Mouse (Mus musculus): ENCODE data around the gene 4933430I17Rik. TPM values are rescaled to one million over a fixed set of nuclear protein-coding genes. Genes with fewer than 3 reads are reported as not detected.

4933430I17Rik gene
- polyA plus RNA-seq, 1 experiment: not detected

GRCm38 (mm10) chr4:62516579-62516978 lies 8.6 kb upstream of the 4933430I17Rik start:
- Histone ChIP-seq H3K4me3 (ENCODE audit: insufficient read depth, low read depth, low read length) (no peak overlapping the region), H3K4me1 (ENCODE audit: control insufficient read depth, insufficient read depth, insufficient read length, low read length) (peaks cover 17% of the 10 kb centered on the region), H3K27ac (replicated peaks; ENCODE audit: low read depth, low read length) (peak overlapping the region; percentile 59)

- Histone ChIP-seq H3K4me3 (ENCODE audit: insufficient read depth, low read depth, low read length) (no peak overlapping the region), H3K4me1 (ENCODE audit: control insufficient read depth, insufficient read depth, insufficient read length, low read length) (peaks cover 17% of the 10 kb centered on the region), H3K27ac (replicated peaks; ENCODE audit: low read depth, low read length) (no peak overlapping the region)
Observed at GRCm38 (mm10) chr4:62517046-62517445, 8.1 kb upstream of the 4933430I17Rik start.

GRCm38 (mm10) chr4:62517538-62518415 lies 7.4 kb upstream of the 4933430I17Rik start:
- H3K27ac ChIP-seq (replicated peaks; ENCODE audit: low read depth, low read length): peak overlapping the region; percentile 65
- H3K4me3 ChIP-seq (ENCODE audit: insufficient read depth, low read depth, low read length): peak overlapping the region; percentile 43
- peaks cover 17% of the 10 kb centered on the region for H3K4me1 ChIP-seq (ENCODE audit: control insufficient read depth, insufficient read depth, insufficient read length, low read length)

GRCm38 (mm10) chr4:62518416-62519121 lies 6.6 kb upstream of the 4933430I17Rik start:
- Histone ChIP-seq H3K4me3 (ENCODE audit: insufficient read depth, low read depth, low read length) (peak overlapping the region; percentile 94), H3K4me1 (ENCODE audit: control insufficient read depth, insufficient read depth, insufficient read length, low read length) (peaks cover 17% of the 10 kb centered on the region), H3K27ac (replicated peaks; ENCODE audit: low read depth, low read length) (peak overlapping the region; percentile 65)

- H3K4me3 ChIP-seq (ENCODE audit: insufficient read depth, low read depth, low read length): peak overlapping the region; percentile 94
- peaks cover 17% of the 10 kb centered on the region for H3K4me1 ChIP-seq (ENCODE audit: control insufficient read depth, insufficient read depth, insufficient read length, low read length)
- peak overlapping the region; percentile 44 for H3K27ac ChIP-seq (replicated peaks; ENCODE audit: low read depth, low read length)
Observed at GRCm38 (mm10) chr4:62519122-62519848, 5.9 kb upstream of the 4933430I17Rik start.

- Histone ChIP-seq H3K27ac (replicated peaks; ENCODE audit: low read depth, low read length) (peak within 1 kb of the TSS; percentile 78), H3K4me1 (ENCODE audit: control insufficient read depth, insufficient read depth, insufficient read length, low read length) (peaks cover 19% of the 10 kb centered on the region), H3K4me3 (ENCODE audit: insufficient read depth, low read depth, low read length) (peak within 1 kb of the TSS; percentile 94)
Observed at GRCm38 (mm10) chr4:62519849-62520233, 5.3 kb upstream of the 4933430I17Rik start, which contains the start of gene Alad. Gene Alad, minus strand, starts transcription at chr4:62519918.

- peaks cover 16% of the 10 kb centered on the region for H3K4me1 ChIP-seq (ENCODE audit: control insufficient read depth, insufficient read depth, insufficient read length, low read length)
- no peak overlapping the region for H3K27ac ChIP-seq (replicated peaks; ENCODE audit: low read depth, low read length)
- no peak overlapping the region for H3K4me3 ChIP-seq (ENCODE audit: insufficient read depth, low read depth, low read length)
Observed at GRCm38 (mm10) chr4:62520892-62521400, 4.2 kb upstream of the 4933430I17Rik start.

- Histone ChIP-seq H3K27ac (replicated peaks; ENCODE audit: low read depth, low read length) (no peak overlapping the region), H3K4me3 (ENCODE audit: insufficient read depth, low read depth, low read length) (peak overlapping the region; percentile 43), H3K4me1 (ENCODE audit: control insufficient read depth, insufficient read depth, insufficient read length, low read length) (0 out of 2 replicates have a peak, but pooled peaks cover 2% of the 10 kb centered on the region)
Observed at GRCm38 (mm10) chr4:62525489-62525811, 281 bp downstream of the 4933430I17Rik start.

- Histone ChIP-seq H3K4me3 (ENCODE audit: insufficient read depth, low read depth, low read length) (no peak overlapping the region), H3K27ac (replicated peaks; ENCODE audit: low read depth, low read length) (no peak overlapping the region), H3K4me1 (ENCODE audit: control insufficient read depth, insufficient read depth, insufficient read length, low read length) (0 out of 2 replicates have a peak, but pooled peaks cover 2% of the 10 kb centered on the region)
Observed at GRCm38 (mm10) chr4:62526256-62526655, 1.1 kb downstream of the 4933430I17Rik start.

GRCm38 (mm10) chr4:62527655-62528054 lies 2.5 kb downstream of the 4933430I17Rik start:
- Histone ChIP-seq H3K27ac (replicated peaks; ENCODE audit: low read depth, low read length) (no peak overlapping the region), H3K4me1 (ENCODE audit: control insufficient read depth, insufficient read depth, insufficient read length, low read length) (0 out of 2 replicates have a peak, but pooled peaks cover 2% of the 10 kb centered on the region), H3K4me3 (ENCODE audit: insufficient read depth, low read depth, low read length) (no peak overlapping the region)

GRCm38 (mm10) chr4:62533729-62534128 lies 8.6 kb downstream of the 4933430I17Rik start:
- Histone ChIP-seq H3K4me3 (ENCODE audit: insufficient read depth, low read depth, low read length) (no peak overlapping the region), H3K4me1 (ENCODE audit: control insufficient read depth, insufficient read depth, insufficient read length, low read length) (no peaks in the 10 kb centered on the region), H3K27ac (replicated peaks; ENCODE audit: low read depth, low read length) (no peak overlapping the region)

GRCm38 (mm10) chr4:62541802-62542201 lies 16.6 kb downstream of the 4933430I17Rik start:
- H3K4me1 ChIP-seq (ENCODE audit: control insufficient read depth, insufficient read depth, insufficient read length, low read length): no peaks in the 10 kb centered on the region
- no peak overlapping the region for H3K4me3 ChIP-seq (ENCODE audit: insufficient read depth, low read depth, low read length)
- no peak overlapping the region for H3K27ac ChIP-seq (replicated peaks; ENCODE audit: low read depth, low read length)

- H3K4me1 ChIP-seq (ENCODE audit: control insufficient read depth, insufficient read depth, insufficient read length, low read length): no peaks in the 10 kb centered on the region
- H3K27ac ChIP-seq (replicated peaks; ENCODE audit: low read depth, low read length): no peak overlapping the region
Observed at GRCm38 (mm10) chr4:62543782-62544181, 18.6 kb downstream of the 4933430I17Rik start.

GRCm38 (mm10) chr4:62544801-62545200 lies 19.6 kb downstream of the 4933430I17Rik start:
- H3K4me3 ChIP-seq (ENCODE audit: insufficient read depth, low read depth, low read length): no peak overlapping the region
- H3K27ac ChIP-seq (replicated peaks; ENCODE audit: low read depth, low read length): no peak overlapping the region
- no peaks in the 10 kb centered on the region for H3K4me1 ChIP-seq (ENCODE audit: control insufficient read depth, insufficient read depth, insufficient read length, low read length)

More at GRCm38 (mm10) chr4:62543782-62544181, 18.6 kb downstream of the 4933430I17Rik start:
- H3K4me3 ChIP-seq (ENCODE audit: insufficient read depth, low read depth, low read length): no peak overlapping the region

- Histone ChIP-seq H3K4me3 (ENCODE audit: insufficient read depth, low read depth, low read length) (no peak overlapping the region), H3K4me1 (ENCODE audit: control insufficient read depth, insufficient read depth, insufficient read length, low read length) (no peaks in the 10 kb centered on the region), H3K27ac (replicated peaks; ENCODE audit: low read depth, low read length) (no peak overlapping the region)
Observed at GRCm38 (mm10) chr4:62551966-62552365, 26.8 kb downstream of the 4933430I17Rik start.
